Mouse (Mus musculus): ENCODE data around the gene Mta3.

The Mta3 gene

GRCm38 (mm10) chr17:83707846-83708245 is 1.9 kb downstream of the Mta3 start:
- CTCF ChIA-PET: interaction anchor here (0.5 to 0.6 kb wide), 2 partner anchors 62 to 71 kb away, joined by 4 to 5 read pairs; no protein-coding TSS in a partner anchor

GRCm38 (mm10) chr17:83708256-83708655 is 2.3 kb downstream of the Mta3 start:
- CTCF ChIA-PET: interaction anchor here (0.5 to 0.6 kb wide), 3 partner anchors 50 to 72 kb away, joined by 4 to 5 read pairs (median 4); no protein-coding TSS in a partner anchor

GRCm38 (mm10) chr17:83708891-83709290 is 2.9 kb downstream of the Mta3 start:
- CTCF ChIA-PET: no interaction called here

GRCm38 (mm10) chr17:83709517-83709916 is 3.6 kb downstream of the Mta3 start:
- CTCF ChIA-PET: interaction anchor here (0.7 kb wide), 1 partner anchor 738 kb away, joined by 8 read pairs; no protein-coding TSS in a partner anchor

- CTCF ChIA-PET: no interaction called here
Observed at GRCm38 (mm10) chr17:83710639-83711038, 4.7 kb downstream of the Mta3 start.

- CTCF ChIA-PET: interaction anchor here (0.6 kb wide), 1 partner anchor 137 kb away, joined by 3 read pairs; no protein-coding TSS in a partner anchor
Observed at GRCm38 (mm10) chr17:83712341-83712740, 6.4 kb downstream of the Mta3 start.

- CTCF ChIA-PET: no interaction called here
Observed at GRCm38 (mm10) chr17:83720449-83720848, 14.5 kb downstream of the Mta3 start.

GRCm38 (mm10) chr17:83721157-83721556 is 15.2 kb downstream of the Mta3 start:
- CTCF ChIA-PET: interaction anchor here (0.6 kb wide), 1 partner anchor 121 kb away, joined by 5 read pairs; no protein-coding TSS in a partner anchor

- CTCF ChIA-PET: interaction anchor here (0.6 kb wide), 1 partner anchor 24 kb away, joined by 5 read pairs; no protein-coding TSS in a partner anchor
Observed at GRCm38 (mm10) chr17:83723064-83723463, 17.1 kb downstream of the Mta3 start.

- CTCF ChIA-PET: no interaction called here
Observed at GRCm38 (mm10) chr17:83726496-83726895, 20.5 kb downstream of the Mta3 start.

- CTCF ChIA-PET: no interaction called here
Observed at GRCm38 (mm10) chr17:83727707-83728106, 21.7 kb downstream of the Mta3 start.

GRCm38 (mm10) chr17:83729029-83729428 is 23.1 kb downstream of the Mta3 start:
- CTCF ChIA-PET: no interaction called here

- CTCF ChIA-PET: no interaction called here
Observed at GRCm38 (mm10) chr17:83730123-83730522, 24.2 kb downstream of the Mta3 start.

GRCm38 (mm10) chr17:83732166-83732629 is 26.2 kb downstream of the Mta3 start:
- CTCF ChIA-PET: interaction anchor here (0.6 to 0.9 kb wide), 2 partner anchors 99 to 103 kb away, joined by 4 to 6 read pairs; no protein-coding TSS in a partner anchor

GRCm38 (mm10) chr17:83732801-83733200 is 26.8 kb downstream of the Mta3 start:
- CTCF ChIA-PET: interaction anchor here (0.9 to 1.0 kb wide), 2 partner anchors 62 to 100 kb away, joined by 3 to 4 read pairs; no protein-coding TSS in a partner anchor

GRCm38 (mm10) chr17:83736701-83737100 is 30.7 kb downstream of the Mta3 start:
- CTCF ChIA-PET: no interaction called here

GRCm38 (mm10) chr17:83737775-83738174 is 31.8 kb downstream of the Mta3 start:
- CTCF ChIA-PET: no interaction called here

GRCm38 (mm10) chr17:83740135-83740676 is 34.2 kb downstream of the Mta3 start:
- CTCF ChIA-PET: no interaction called here

GRCm38 (mm10) chr17:83741243-83741642 is 35.3 kb downstream of the Mta3 start:
- CTCF ChIA-PET: interaction anchor here (0.6 kb wide), 1 partner anchor 93 kb away, joined by 4 read pairs; no protein-coding TSS in a partner anchor

GRCm38 (mm10) chr17:83744231-83744824 is 38.4 kb downstream of the Mta3 start:
- CTCF ChIA-PET: interaction anchor here (0.6 kb wide), 1 partner anchor 66 kb away, joined by 3 read pairs; no protein-coding TSS in a partner anchor

- CTCF ChIA-PET: no interaction called here
Observed at GRCm38 (mm10) chr17:83747405-83748160, 41.6 kb downstream of the Mta3 start.
